Comparison of ENCODE assay signal across 10 mouse cellular contexts in genomic region chr1:84506984-84507546, GRCm38 (mm10).
DNase-seq lines count a peak whose midpoint lies in the region; ATAC-seq lines count a peak whose summit lies in the region.
"Had no signal": no experiment of that assay in that cellular context is flagged by ENCODE, and none has a peak within 500 bp of the region (broad histone marks: within the 10 kb centered on the region; RNA-seq: fewer than 3 reads in every experiment).

No protein-coding gene starts in this region.

- no peaks in the 10 kb centered on the region for H3K36me3 ChIP-seq in heart, embryonic 10.5 days
- H3K36me3 ChIP-seq in embryonic facial prominence, embryonic 15.5 days = no peaks in the 10 kb centered on the region
- H3K36me3 ChIP-seq in forebrain, embryonic 13.5 days (ENCODE audit: poor library complexity, severe bottlenecking) = no peaks in the 10 kb centered on the region

- no peak overlapping the region for H3K27ac ChIP-seq in heart, embryonic 10.5 days
- no peak overlapping the region for H3K27ac ChIP-seq in embryonic facial prominence, embryonic 15.5 days (replicated peaks)
- H3K27ac ChIP-seq in forebrain, embryonic 13.5 days = no peak overlapping the region

- DNase-seq in heart, postnatal 10 days = peak; percentile 19 to 37
- DNase-seq in heart, embryonic 10.5 days (ENCODE audit: low spot score) = no peak
- peak; percentile 40 for DNase-seq in 3134 (ENCODE audit: extremely low read depth, insufficient read length, low spot score)
- peak; percentile 16 to 20 for DNase-seq in kidney, postnatal 36 days
- DNase-seq in cerebellum, adult 11-12 months = no peak
- DNase-seq in spleen, adult 18-20 months = no peak
- DNase-seq: liver, postnatal 0 days had no signal

- H3K27me3 ChIP-seq in heart, embryonic 10.5 days (ENCODE audit: insufficient read depth, poor library complexity, severe bottlenecking) = no peaks in the 10 kb centered on the region
- H3K27me3 ChIP-seq in embryonic facial prominence, embryonic 15.5 days = no peaks in the 10 kb centered on the region
- no peaks in the 10 kb centered on the region for H3K27me3 ChIP-seq in forebrain, embryonic 13.5 days

- no peak overlapping the region for H3K4me2 ChIP-seq in embryonic facial prominence, embryonic 15.5 days (replicated peaks)
- no peak overlapping the region for H3K4me2 ChIP-seq in forebrain, embryonic 13.5 days

- no peak overlapping the region for H3K4me3 ChIP-seq in heart, embryonic 10.5 days
- H3K4me3 ChIP-seq in embryonic facial prominence, embryonic 15.5 days (replicated peaks) = no peak overlapping the region
- H3K4me3 ChIP-seq in forebrain, embryonic 13.5 days = no peak overlapping the region

- H3K9ac ChIP-seq in embryonic facial prominence, embryonic 15.5 days = no peak overlapping the region
- no peak overlapping the region for H3K9ac ChIP-seq in forebrain, embryonic 13.5 days
- H3K9ac ChIP-seq: liver, postnatal 0 days had no signal

- 62% methylated on average over 6 of the region's 6 CpGs for WGBS in heart, embryonic 10.5 days
- 31% methylated on average over 6 of the region's 6 CpGs for WGBS in embryonic facial prominence, embryonic 15.5 days
- WGBS in forebrain, embryonic 13.5 days = 73% methylated on average over 6 of the region's 6 CpGs

- intact Hi-C loops in heart, postnatal 10 days (cut with DNase I) = no loop called here

- peaks cover 3% of the 10 kb centered on the region; the same call in 1 of the 2 replicates for H3K9me3 ChIP-seq in heart, embryonic 10.5 days
- no peaks in the 10 kb centered on the region for H3K9me3 ChIP-seq in embryonic facial prominence, embryonic 15.5 days (replicated peaks)
- no peaks in the 10 kb centered on the region; the same call in 1 of the 2 replicates for H3K9me3 ChIP-seq in forebrain, embryonic 13.5 days (replicated peaks)

- H3K4me1 ChIP-seq in heart, embryonic 10.5 days = no peaks in the 10 kb centered on the region
- peaks cover 8% of the 10 kb centered on the region for H3K4me1 ChIP-seq in embryonic facial prominence, embryonic 15.5 days
- H3K4me1 ChIP-seq in forebrain, embryonic 13.5 days = no peaks in the 10 kb centered on the region

- peak; percentile 72 for ATAC-seq in embryonic facial prominence, embryonic 15.5 days (ENCODE audit: insufficient number of reproducible peaks, low FRiP score, low TSS enrichment, low read depth)
- no peak for ATAC-seq in forebrain, embryonic 13.5 days
- ATAC-seq: forebrain, embryonic 16.5 days; liver, postnatal 0 days had no signal

Comparison
In these comparisons a context has a peak if more than half of its experiments do, and no peak if none do; other contexts are left out.
1. DNase-seq: peak in heart, postnatal 10 days (2 of 2), 3134 (single experiment) and kidney, postnatal 36 days (2 of 2); none in heart, embryonic 10.5 days (single experiment), cerebellum, adult 11-12 months (single experiment) and spleen, adult 18-20 months (0 of 2).